Mouse (Mus musculus) CH12.LX (cell line): ENCODE measurements around the gene Ntn1. TPM values are rescaled to one million over a fixed set of nuclear protein-coding genes. Genes with fewer than 3 reads are reported as not detected.

ENCODE experiments used
- DNase-seq: peaks from one replicate; pipeline ENCODE4 v3.0.0-alpha.2; 2013; ENCODE audit errors: extremely low read depth
- H3K27ac ChIP-seq: 2 replicates; pipeline ENCODE4 v1.5.1; 2012; ENCODE audit warnings: low read depth, mild to moderate bottlenecking, control low read depth, moderate library complexity; ENCODE audit not compliant: insufficient read depth
- H3K27me3 ChIP-seq: replicated peaks from 2 replicates; pipeline ENCODE3; 2012; ENCODE audit warnings: inconsistent platforms
- H3K36me3 ChIP-seq, 2 experiments: replicated peaks in 1 of 2; 2 replicates each; pipeline versions ENCODE3 to v1.6.1; 2012; ENCODE audit warnings: inconsistent platforms in 1 of 2, low read length in 1 of 2, mild to moderate bottlenecking in 1 of 2, mixed read lengths in 1 of 2, moderate library complexity in 1 of 2; ENCODE audit not compliant: control insufficient read depth in 1 of 2, insufficient read depth in 1 of 2
- H3K4me1 ChIP-seq, 2 experiments: 2 replicates each; pipeline ENCODE4 v1.6.1; 2012; ENCODE audit warnings: inconsistent platforms in 1 of 2, moderate library complexity in 1 of 2; ENCODE audit not compliant: insufficient read depth in 2 of 2, control insufficient read depth in 1 of 2
- H3K4me2 ChIP-seq: 2 replicates; pipeline ENCODE4 v1.6.1; 2012; ENCODE audit warnings: low read depth, mild to moderate bottlenecking, control low read depth; ENCODE audit not compliant: poor library complexity, insufficient read depth, severe bottlenecking
- H3K4me3 ChIP-seq, 3 experiments: fragments of 150-350 bp in 1 of 3; sonication (generic) in 1 of 3; replicated peaks in 1 of 3; 2 replicates each; pipeline versions ENCODE3 to v1.5.1; 2011 to 2012; ENCODE audit warnings: low read depth in 2 of 3, low read length in 2 of 3, mild to moderate bottlenecking in 2 of 3, moderate library complexity in 2 of 3, control low read depth in 1 of 3, improper control_type of control experiment in 1 of 3, inconsistent platforms in 1 of 3, mixed read lengths in 1 of 3; ENCODE audit not compliant: poor library complexity in 1 of 3
- H3K79me2 ChIP-seq: replicated peaks from 2 replicates; pipeline ENCODE4 v1.6.1; 2012; ENCODE audit warnings: mild to moderate bottlenecking, moderate library complexity; ENCODE audit not compliant: control insufficient read depth, poor library complexity, insufficient read depth, severe bottlenecking; ENCODE audit errors: extremely low read depth
- H3K9ac ChIP-seq: 2 replicates; pipeline ENCODE4 v1.6.1; 2012; ENCODE audit warnings: low read depth, mild to moderate bottlenecking, control low read depth, moderate library complexity; ENCODE audit not compliant: insufficient read depth
- H3K9me3 ChIP-seq: replicated peaks from 2 replicates; pipeline ENCODE3; 2012; ENCODE audit warnings: low read length, inconsistent platforms, mixed read lengths
- BHLHE40 ChIP-seq: IDR thresholded peaks from 2 replicates; pipeline ENCODE4 v1.6.1; 2011; ENCODE audit warnings: mild to moderate bottlenecking, low read depth, low read length, improper control_type of control experiment
- CTCF ChIP-seq, 2 experiments: IDR thresholded peaks in 1 of 2; conservative IDR thresholded peaks in 1 of 2; 2 replicates each; pipeline ENCODE4 v1.5.1; 2011 to 2012; ENCODE audit warnings: low read depth in 2 of 2, low read length in 2 of 2, improper control_type of control experiment in 1 of 2, inconsistent platforms in 1 of 2, mild to moderate bottlenecking in 1 of 2, moderate library complexity in 1 of 2
- E2F4 ChIP-seq: IDR thresholded peaks from 2 replicates; pipeline ENCODE4 v1.6.1; 2011; ENCODE audit warnings: low read depth, low read length, improper control_type of control experiment; ENCODE audit not compliant: insufficient replicate concordance
- ELF1 ChIP-seq: IDR thresholded peaks from 2 replicates; pipeline ENCODE4 v1.6.1; 2014; ENCODE audit warnings: low read depth, mild to moderate bottlenecking, inconsistent platforms, low read length, improper control_type of control experiment
- HCFC1 ChIP-seq: IDR thresholded peaks from 2 replicates; pipeline ENCODE4 v1.6.1; 2012; ENCODE audit warnings: low read depth, mild to moderate bottlenecking, inconsistent platforms, low read length, improper control_type of control experiment
- IRF4 ChIP-seq: IDR thresholded peaks from 2 replicates; pipeline ENCODE4 v1.6.1; 2014; ENCODE audit warnings: low read depth, mild to moderate bottlenecking, inconsistent platforms, low read length, improper control_type of control experiment
- JUND ChIP-seq: conservative IDR thresholded peaks from 2 replicates; pipeline ENCODE4 v1.6.1; 2011; ENCODE audit warnings: low read depth, low read length, improper control_type of control experiment
- KAT2A ChIP-seq: IDR thresholded peaks from 2 replicates; pipeline ENCODE4 v1.6.1; 2012; ENCODE audit warnings: low read length, improper control_type of control experiment, inconsistent platforms; ENCODE audit not compliant: insufficient replicate concordance
- MAFK ChIP-seq: IDR thresholded peaks from 2 replicates; pipeline ENCODE4 v1.6.1; 2011; ENCODE audit warnings: low read length, improper control_type of control experiment; ENCODE audit not compliant: insufficient replicate concordance
- MAX ChIP-seq: IDR thresholded peaks from 2 replicates; pipeline ENCODE4 v1.6.1; 2011; ENCODE audit warnings: low read length, improper control_type of control experiment
- MAZ ChIP-seq: IDR thresholded peaks from 2 replicates; pipeline ENCODE4 v1.6.1; 2012; ENCODE audit warnings: low read depth, mild to moderate bottlenecking, inconsistent platforms, low read length, improper control_type of control experiment, moderate library complexity
- MEF2A ChIP-seq: IDR thresholded peaks from 2 replicates; pipeline ENCODE4 v1.6.1; 2014; ENCODE audit warnings: low read depth, mild to moderate bottlenecking, inconsistent platforms, low read length, improper control_type of control experiment, borderline replicate concordance
- MXI1 ChIP-seq: IDR thresholded peaks from 2 replicates; pipeline ENCODE4 v1.6.1; 2011; ENCODE audit warnings: mild to moderate bottlenecking, low read depth, low read length, improper control_type of control experiment
- MYC ChIP-seq: IDR thresholded peaks from 2 replicates; pipeline ENCODE4 v1.6.1; 2011; ENCODE audit warnings: low read depth, mild to moderate bottlenecking, improper control_type of control experiment, low read length
- NELFE ChIP-seq: IDR thresholded peaks from 2 replicates; pipeline ENCODE4 v1.6.1; 2011; ENCODE audit warnings: low read depth, low read length, improper control_type of control experiment
- NRF1 ChIP-seq: IDR thresholded peaks from 2 replicates; pipeline ENCODE4 v1.6.1; 2014; ENCODE audit warnings: low read depth, mild to moderate bottlenecking, inconsistent platforms, low read length, improper control_type of control experiment, moderate library complexity
- PAX5 ChIP-seq: IDR thresholded peaks from 2 replicates; pipeline ENCODE4 v1.6.1; 2012; ENCODE audit warnings: low read length, inconsistent platforms, mixed read lengths
- POLR2A ChIP-seq: IDR thresholded peaks from 2 replicates; pipeline ENCODE4 v1.6.1; 2011; ENCODE audit warnings: low read depth, mild to moderate bottlenecking, improper control_type of control experiment, low read length
- RAD21 ChIP-seq: IDR thresholded peaks from 2 replicates; pipeline ENCODE4 v1.6.1; 2011; ENCODE audit warnings: low read depth, mild to moderate bottlenecking, low read length, improper control_type of control experiment, moderate library complexity
- RCOR1 ChIP-seq: conservative IDR thresholded peaks from 2 replicates; pipeline ENCODE4 v1.6.1; 2012; ENCODE audit warnings: low read depth, mild to moderate bottlenecking, inconsistent platforms, low read length, improper control_type of control experiment
- SIN3A ChIP-seq: IDR thresholded peaks from 2 replicates; pipeline ENCODE4 v1.6.1; 2012; ENCODE audit warnings: low read length, improper control_type of control experiment, inconsistent platforms
- SMC3 ChIP-seq: IDR thresholded peaks from 2 replicates; pipeline ENCODE4 v1.6.1; 2011; ENCODE audit warnings: low read depth, low read length, improper control_type of control experiment
- TBP ChIP-seq: conservative IDR thresholded peaks from 2 replicates; pipeline ENCODE4 v1.6.1; 2011; ENCODE audit warnings: low read depth, low read length, improper control_type of control experiment
- TCF12 ChIP-seq: IDR thresholded peaks from 2 replicates; pipeline ENCODE4 v1.6.1; 2014; ENCODE audit warnings: low read depth, mild to moderate bottlenecking, inconsistent platforms, low read length, improper control_type of control experiment
- UBTF ChIP-seq: IDR thresholded peaks from 2 replicates; pipeline ENCODE4 v1.6.1; 2012; ENCODE audit warnings: low read depth, mild to moderate bottlenecking, inconsistent platforms, low read length, improper control_type of control experiment, moderate library complexity
- USF1 ChIP-seq: IDR thresholded peaks from 2 replicates; pipeline ENCODE4 v1.6.1; 2014; ENCODE audit warnings: low read depth, mild to moderate bottlenecking, inconsistent platforms, low read length, improper control_type of control experiment
- USF2 ChIP-seq: conservative IDR thresholded peaks from 2 replicates; pipeline ENCODE4 v1.6.1; 2011; ENCODE audit warnings: low read depth, low read length, improper control_type of control experiment
- ZC3H11A ChIP-seq: IDR thresholded peaks from 2 replicates; pipeline ENCODE4 v1.6.1; 2012; ENCODE audit warnings: low read depth, mild to moderate bottlenecking, inconsistent platforms, low read length, improper control_type of control experiment
- ZKSCAN1 ChIP-seq: IDR thresholded peaks from 2 replicates; pipeline ENCODE4 v1.6.1; 2012; ENCODE audit warnings: low read depth, inconsistent platforms, low read length, improper control_type of control experiment, borderline replicate concordance
- ZMIZ1 ChIP-seq: IDR thresholded peaks from 2 replicates; pipeline ENCODE4 v1.6.1; 2012; ENCODE audit warnings: low read depth, mild to moderate bottlenecking, inconsistent platforms, low read length, improper control_type of control experiment
- ZNF384 ChIP-seq: IDR thresholded peaks from 2 replicates; pipeline ENCODE4 v1.6.1; 2012; ENCODE audit warnings: low read depth, low read length, improper control_type of control experiment, inconsistent platforms
- dilution Hi-C: fragments of 300-500 bp; cut with MboI; formaldehyde crosslinking; loops from 2 replicates; pipeline ENCODE4 v1.14.3; 2020; ENCODE audit warnings: low sequenced_read_pairs; ENCODE audit not compliant: extremely low pct_unique_long_range_greater_than_20kb, extremely low pct_ligation_motif_present
- in situ Hi-C: fragments of 300-500 bp; cut with MboI; formaldehyde crosslinking; loops from 3 replicates; pipeline ENCODE4 v1.14.3; 2019; ENCODE audit warnings: low sequenced_read_pairs, low pct_ligation_motif_present, low pct_unique_long_range_greater_than_20kb, mixed read lengths
- polyA plus RNA-seq: library from polyadenylated mRNA; unstranded; fragments of >175 nt; gene quantifications from 2 replicates; pipeline ENCODE4 v1.2.1, GENCODE M21; 2012; ENCODE audit warnings: low read depth; ENCODE audit not compliant: insufficient read length
- total RNA-seq, 2 experiments: library from RNA; depleted of rRNA; stranded (reverse); fragments of 300-350 nt in 1 of 2; fragments of >200 nt in 1 of 2; gene quantifications; 2 replicates each; pipeline ENCODE4 v1.2.3; 2012 to 2014

Ntn1 gene
- total and polyA plus RNA-seq, 3 experiments = 0.54 to 1.2 (median 0.59) TPM

DNA sequence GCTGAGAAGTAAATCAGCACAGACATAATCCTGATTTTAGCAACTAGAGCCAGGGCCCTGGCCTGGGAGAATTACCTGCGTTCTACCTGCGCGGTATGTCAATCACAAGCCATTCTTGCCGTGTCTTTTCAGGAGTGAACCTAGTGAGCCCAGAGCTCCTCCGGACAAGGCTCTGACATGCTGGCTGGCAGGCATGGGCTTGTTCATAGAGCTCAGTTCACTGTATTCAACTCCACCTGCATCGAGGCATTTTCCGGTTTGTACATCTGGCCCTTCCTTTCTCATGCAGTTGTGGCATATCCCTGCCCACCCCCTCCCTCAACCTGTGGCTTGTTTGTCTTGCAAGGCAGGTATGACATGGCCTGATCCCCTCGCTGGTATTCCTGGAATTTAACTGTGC lies 5.0 kb upstream of the Ntn1 start:
- Histone ChIP-seq H3K4me2 (no peak overlapping the region), H3K4me3 (no peak overlapping the region), H3K79me2 (no peaks in the 10 kb centered on the region), H3K36me3 (no peaks in the 10 kb centered on the region), H3K9ac (no peak overlapping the region), H3K9me3 (no peaks in the 10 kb centered on the region), H3K27me3 (no peaks in the 10 kb centered on the region), H3K4me1 (peaks cover 0 to 11% of the 10 kb centered on the region in 2 experiments; a peak in 2 of 4 replicates), H3K27ac (no peak overlapping the region)
- no peak for DNase-seq
- dilution Hi-C loops (no loop called here), in situ Hi-C loops (loop anchor here (5.0 kb wide), 1 partner anchor 408 kb away; no protein-coding TSS in a partner anchor)
- no peak for TF ChIP-seq ZMIZ1
- no peak for TF ChIP-seq UBTF
- TF ChIP-seq ELF1 = no peak
- no peak for TF ChIP-seq MEF2A
- TF ChIP-seq USF2 = no peak
- no peak for TF ChIP-seq E2F4
- TF ChIP-seq TBP = no peak
- no peak for TF ChIP-seq MAFK

DNA sequence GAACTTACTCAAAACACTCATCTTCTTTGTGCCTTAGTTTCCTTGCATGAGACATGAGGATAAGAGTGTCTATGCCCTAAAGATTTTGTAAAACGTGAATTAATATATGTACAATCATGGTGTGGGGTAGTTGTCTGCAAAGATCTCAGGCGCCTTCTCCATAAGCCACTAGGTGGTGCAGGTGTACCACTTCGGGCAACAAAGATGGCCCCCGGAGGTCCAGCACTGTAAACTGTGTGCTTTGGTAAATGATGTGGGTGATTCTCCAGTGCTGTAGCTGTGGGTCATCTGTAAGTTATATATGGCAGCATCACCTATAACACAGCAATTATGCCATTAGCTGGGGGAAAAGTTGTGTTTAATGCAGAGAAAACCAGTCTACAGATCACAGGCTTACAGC lies 3.6 kb upstream of the Ntn1 start:
- no peak overlapping the region for H3K4me2 ChIP-seq
- no peak overlapping the region for H3K4me3 ChIP-seq
- H3K27me3 ChIP-seq = no peaks in the 10 kb centered on the region
- DNase-seq = peak; percentile 69
- H3K4me1 ChIP-seq = peaks cover 0 to 11% of the 10 kb centered on the region in 2 experiments; a peak in 2 of 4 replicates
- no peaks in the 10 kb centered on the region for H3K9me3 ChIP-seq
- TF ChIP-seq ZC3H11A = peak; percentile 28
- 0 out of 2 replicates have a peak, but pooled peaks have one; percentile 42 for TF ChIP-seq RCOR1
- TF ChIP-seq MXI1 = no peak
- no peak for TF ChIP-seq PAX5
- no peak for TF ChIP-seq TBP
- no peak for TF ChIP-seq MAFK
- TF ChIP-seq ZNF384 = 0 out of 2 replicates have a peak, but pooled peaks have one; percentile 7
- no peak for TF ChIP-seq ZKSCAN1
- peak; percentile 78 for TF ChIP-seq RAD21
- peak; percentile 46; the same call in 1 of the 2 replicates for TF ChIP-seq NELFE
- TF ChIP-seq CTCF (conservative IDR thresholded peaks at IDR 0.05 in 1 of 2, IDR thresholded peaks at IDR 0.05 in 1 of 2; ENCODE audit: low read depth in 2 of 2, low read length in 2 of 2) = peak; percentile 77 to 87
- TF ChIP-seq JUND = 0 out of 2 replicates have a peak, but pooled peaks have one; percentile 25
- peak; percentile 40 for TF ChIP-seq NRF1
- 0 out of 2 replicates have a peak, but pooled peaks have one; percentile 21 for TF ChIP-seq TCF12
- TF ChIP-seq KAT2A = 0 out of 2 replicates have a peak, but pooled peaks have one; percentile 40
- peak; percentile 41; the same call in 1 of the 2 replicates for TF ChIP-seq MYC
- TF ChIP-seq USF2 = no peak
- no peak for TF ChIP-seq USF1
- no peak for TF ChIP-seq BHLHE40
- no peak for TF ChIP-seq ZMIZ1
- no peak for TF ChIP-seq POLR2A
- no peak for TF ChIP-seq UBTF
- TF ChIP-seq E2F4 = no peak
- peak; percentile 38 for TF ChIP-seq HCFC1
- 0 out of 2 replicates have a peak, but pooled peaks have one; percentile 46 for TF ChIP-seq MAZ
- TF ChIP-seq SMC3 = peak; percentile 78
- TF ChIP-seq SIN3A = peak; percentile 56
- TF ChIP-seq ELF1 = no peak
- peak; percentile 37; the same call in 1 of the 2 replicates for TF ChIP-seq IRF4
- TF ChIP-seq MEF2A = no peak
- peak; percentile 62 for TF ChIP-seq MAX
- TF ChIP-seq, all 38 proteins: peak for 17
- dilution Hi-C loops = no loop called here
- Histone ChIP-seq H3K9ac (no peak overlapping the region), H3K79me2 (no peaks in the 10 kb centered on the region), H3K27ac (no peak overlapping the region), H3K36me3 (no peaks in the 10 kb centered on the region)
- in situ Hi-C loops = loop anchor here (5.0 kb wide), 1 partner anchor 182 kb away; no protein-coding TSS in a partner anchor
